Mouse (Mus musculus) embryonic fibroblast, embryonic 13.5 days (primary cell): ENCODE measurements at regions not wholly inside any gene's neighbourhood (a gene's known extent, or its start where the extent isn't known, plus 50 kb on each side); places are given as distances from the start of the nearest gene placed in this dataset.

ENCODE experiments used
- CTCF ChIP-seq: IDR thresholded peaks from 2 replicates; pipeline ENCODE4 v1.5.1; 2011; ENCODE audit warnings: mild to moderate bottlenecking, control low read depth, low read length, moderate library complexity, borderline replicate concordance; ENCODE audit not compliant: insufficient read depth
- POLR2A ChIP-seq: IDR thresholded peaks from 2 replicates; pipeline ENCODE4 v1.6.1; 2011; ENCODE audit warnings: low read depth, mild to moderate bottlenecking, control low read depth, low read length, moderate library complexity

DNA sequence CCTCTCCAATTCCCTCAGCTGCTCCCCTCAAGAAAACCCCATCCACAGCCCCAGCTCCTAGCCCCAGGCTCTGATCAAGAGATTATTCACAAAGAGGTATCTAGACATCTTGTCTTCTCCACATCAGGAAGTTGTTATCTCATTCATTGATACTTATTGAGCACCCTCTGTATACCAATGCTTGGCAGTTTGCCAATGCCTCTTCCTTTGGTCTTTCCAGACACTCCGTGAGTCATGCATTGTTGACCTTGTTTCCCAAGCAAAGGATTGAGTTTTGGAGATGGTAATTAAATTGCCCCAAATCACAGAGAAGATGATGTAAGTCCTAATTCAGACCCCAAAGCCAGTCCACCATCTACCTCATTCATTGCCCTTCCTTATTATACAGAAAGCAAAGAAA lies 235.9 kb upstream of the Zmiz1 start:
- TF ChIP-seq CTCF (no peak), POLR2A (no peak)
